Mouse (Mus musculus) cerebellum, postnatal 36 days (tissue): ENCODE data around the gene Psmb3.

Experiments used
- DNase-seq, 2 experiments: peaks; one replicate each; pipeline ENCODE4 v3.0.0; 2021 to 2022; ENCODE audit warnings: mixed read lengths in 2 of 2

Psmb3 gene

GRCm38 (mm10) chr11:97668160-97668559 lies 35.0 kb upstream of the Psmb3 start:
- no peak for DNase-seq

- DNase-seq: no peak
Observed at GRCm38 (mm10) chr11:97669268-97669667, 33.9 kb upstream of the Psmb3 start.

GRCm38 (mm10) chr11:97669829-97670228 lies 33.4 kb upstream of the Psmb3 start:
- peak; percentile 58 to 65 for DNase-seq

- DNase-seq: no peak
Observed at GRCm38 (mm10) chr11:97670234-97671176, 32.7 kb upstream of the Psmb3 start.

- no peak for DNase-seq
Observed at GRCm38 (mm10) chr11:97671177-97671527, 32.0 kb upstream of the Psmb3 start.

GRCm38 (mm10) chr11:97673148-97673547 lies 30.1 kb upstream of the Psmb3 start:
- DNase-seq: no peak

- no peak for DNase-seq
Observed at GRCm38 (mm10) chr11:97676050-97676754, 27.0 kb upstream of the Psmb3 start.

GRCm38 (mm10) chr11:97677381-97677780 lies 25.8 kb upstream of the Psmb3 start:
- no peak for DNase-seq

GRCm38 (mm10) chr11:97677842-97678241 lies 25.4 kb upstream of the Psmb3 start:
- no peak for DNase-seq

- DNase-seq: no peak
Observed at GRCm38 (mm10) chr11:97678301-97678700, 24.9 kb upstream of the Psmb3 start.

GRCm38 (mm10) chr11:97680430-97680829 lies 22.8 kb upstream of the Psmb3 start:
- DNase-seq: no peak

GRCm38 (mm10) chr11:97682504-97683055 lies 20.6 kb upstream of the Psmb3 start:
- no peak for DNase-seq

- no peak for DNase-seq
Observed at GRCm38 (mm10) chr11:97684063-97684680, 19.0 kb upstream of the Psmb3 start.

GRCm38 (mm10) chr11:97684766-97685165 lies 18.4 kb upstream of the Psmb3 start:
- no peak for DNase-seq

GRCm38 (mm10) chr11:97685613-97686321 lies 17.4 kb upstream of the Psmb3 start, which contains the start of gene Cisd3:
Cisd3 (plus strand) TSS chr11:97685826.
- DNase-seq: peak; percentile 90 to 95

- no peak for DNase-seq
Observed at GRCm38 (mm10) chr11:97686322-97686908, 16.8 kb upstream of the Psmb3 start.

- DNase-seq: no peak
Observed at GRCm38 (mm10) chr11:97687061-97687460, 16.1 kb upstream of the Psmb3 start.

GRCm38 (mm10) chr11:97689861-97690260 lies 13.3 kb upstream of the Psmb3 start:
- peak; percentile 60 to 65 for DNase-seq

GRCm38 (mm10) chr11:97694435-97694834 lies 8.8 kb upstream of the Psmb3 start:
- no peak for DNase-seq

- DNase-seq: peak in 1 of 2 experiments; percentile 44
Observed at GRCm38 (mm10) chr11:97694921-97695711, 8.1 kb upstream of the Psmb3 start.
